Mouse (Mus musculus): ENCODE measurements around the gene Mical2.

The Mical2 gene

GRCm38 (mm10) chr7:112208323-112209167 lies 17.1 kb upstream of the Mical2 start:
- DNase-seq (ENCODE audit: low spot score in 2 of 2), result no peak

- no peak for DNase-seq (ENCODE audit: low spot score in 2 of 2)
Observed at GRCm38 (mm10) chr7:112209621-112210020, 16.0 kb upstream of the Mical2 start.

GRCm38 (mm10) chr7:112212921-112213721 lies 12.5 kb upstream of the Mical2 start:
- no peak for DNase-seq (ENCODE audit: low spot score in 2 of 2)

DNA sequence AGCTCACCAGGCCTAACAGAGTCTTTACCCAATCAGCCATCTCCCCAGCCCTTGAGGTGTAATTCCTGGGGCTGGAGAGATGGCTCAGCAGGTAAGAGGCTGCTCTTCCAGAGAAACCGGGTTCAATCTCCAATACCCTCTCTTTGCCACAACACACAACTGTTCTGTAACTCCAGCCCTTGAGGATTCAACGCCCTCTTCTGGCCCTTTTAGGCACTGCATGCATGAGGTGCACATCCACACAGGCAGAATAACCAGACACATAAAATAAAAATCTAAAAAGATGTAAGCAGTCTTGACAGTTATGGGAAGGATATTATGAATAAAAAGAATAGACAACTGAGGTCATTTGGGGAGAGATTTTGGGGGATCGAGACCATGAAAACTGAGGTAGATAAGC lies 9.8 kb upstream of the Mical2 start:
- no peak for DNase-seq (ENCODE audit: low spot score in 2 of 2)

DNA sequence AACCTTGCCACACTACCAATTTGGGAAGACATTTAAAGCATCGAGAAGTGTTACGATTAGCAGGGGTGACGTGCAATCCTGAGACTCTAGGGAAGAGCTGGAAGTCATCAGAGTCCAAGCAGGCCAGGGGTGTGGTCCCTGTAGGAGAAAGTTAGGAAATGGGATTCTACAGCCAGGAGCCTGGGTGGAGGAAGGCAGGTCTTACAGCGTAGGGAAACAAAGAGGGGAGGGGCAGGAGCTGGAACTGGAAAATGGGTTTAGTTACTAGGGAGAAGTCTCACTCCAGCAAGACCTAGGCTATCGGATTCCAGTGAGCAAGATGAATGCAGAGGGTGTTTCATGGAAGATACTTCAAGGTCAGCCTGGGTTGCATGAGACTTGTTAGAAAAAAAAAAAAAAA lies 8.9 kb upstream of the Mical2 start:
- DNase-seq (ENCODE audit: low spot score in 2 of 2), result peak; percentile 64 to 70

DNA sequence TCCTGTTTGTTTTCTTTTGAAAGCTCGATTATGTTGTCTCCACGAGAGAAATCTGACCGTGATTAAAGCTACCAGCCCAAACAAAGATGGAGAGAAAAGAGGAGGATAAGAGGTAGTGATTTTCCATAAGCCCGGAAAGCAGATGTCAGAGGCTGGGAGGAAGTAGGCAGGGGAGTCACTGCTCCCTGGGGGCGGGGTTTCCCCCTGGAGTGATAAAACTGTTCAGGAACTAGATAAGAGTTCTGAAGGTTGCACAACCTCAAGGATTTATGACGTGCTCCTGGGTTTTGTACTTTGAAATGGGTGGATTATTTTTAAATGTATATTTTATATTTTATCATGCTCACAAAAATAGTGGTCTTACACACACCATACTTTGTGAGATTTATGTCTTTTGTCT lies 8.4 kb upstream of the Mical2 start:
- DNase-seq (ENCODE audit: low spot score in 2 of 2), result peak; percentile 75 to 80

DNA sequence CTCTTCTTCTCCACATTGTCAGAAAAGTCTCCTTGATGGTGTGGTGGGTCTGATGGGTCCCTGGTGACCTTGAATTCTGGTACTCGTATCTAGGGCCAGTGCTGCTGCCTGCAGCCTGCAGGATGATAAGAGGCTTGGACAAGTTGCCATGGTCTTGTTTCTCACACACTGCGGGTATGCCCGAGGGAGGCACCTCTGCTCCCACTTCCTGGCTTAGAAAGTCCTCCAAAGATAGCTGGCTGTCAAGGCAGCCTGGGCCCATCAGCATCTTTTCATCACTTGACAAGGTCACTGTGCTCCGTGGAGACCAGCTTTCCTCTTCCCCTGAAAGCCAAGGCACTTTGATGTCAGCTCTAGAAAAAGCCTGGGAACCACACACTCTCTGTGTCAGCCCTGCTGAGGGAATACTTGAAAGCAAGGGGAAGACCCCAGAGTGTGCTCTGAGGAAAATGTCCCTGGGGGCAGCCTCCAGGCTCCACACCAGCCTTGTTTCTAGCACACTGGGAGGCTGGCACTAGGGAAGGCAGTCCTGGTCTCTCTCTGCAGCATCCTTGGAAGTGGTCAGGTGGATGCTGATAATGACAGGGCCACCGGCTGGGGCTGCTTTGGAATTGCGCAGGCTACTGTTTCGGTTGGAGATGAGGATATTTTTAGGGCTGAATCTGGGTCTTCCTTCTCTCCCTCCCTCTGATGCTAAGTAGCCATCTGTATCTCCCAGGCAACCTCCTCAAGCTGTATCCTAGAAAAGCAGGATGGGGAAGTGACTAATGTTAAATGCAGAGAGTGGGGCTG lies 2.7 kb upstream of the Mical2 start:
- DNase-seq (ENCODE audit: low spot score in 2 of 2), result peak in 1 of 2 experiments; percentile 32

- no peak for DNase-seq (ENCODE audit: low spot score in 2 of 2)
Observed at GRCm38 (mm10) chr7:112224854-112225253, 802 bp upstream of the Mical2 start.

- peak; percentile 53 to 62 for DNase-seq (ENCODE audit: low spot score in 2 of 2)
Observed at GRCm38 (mm10) chr7:112226446-112227265, 1.0 kb downstream of the Mical2 start.

GRCm38 (mm10) chr7:112227266-112227562 lies 1.6 kb downstream of the Mical2 start:
- no peak for DNase-seq (ENCODE audit: low spot score in 2 of 2)

GRCm38 (mm10) chr7:112228827-112229498 lies 3.3 kb downstream of the Mical2 start:
- peak; percentile 64 to 69 for DNase-seq (ENCODE audit: low spot score in 2 of 2)

- DNase-seq (ENCODE audit: low spot score in 2 of 2), result peak; percentile 67 to 78
Observed at GRCm38 (mm10) chr7:112231731-112232130, 6.1 kb downstream of the Mical2 start.

DNA sequence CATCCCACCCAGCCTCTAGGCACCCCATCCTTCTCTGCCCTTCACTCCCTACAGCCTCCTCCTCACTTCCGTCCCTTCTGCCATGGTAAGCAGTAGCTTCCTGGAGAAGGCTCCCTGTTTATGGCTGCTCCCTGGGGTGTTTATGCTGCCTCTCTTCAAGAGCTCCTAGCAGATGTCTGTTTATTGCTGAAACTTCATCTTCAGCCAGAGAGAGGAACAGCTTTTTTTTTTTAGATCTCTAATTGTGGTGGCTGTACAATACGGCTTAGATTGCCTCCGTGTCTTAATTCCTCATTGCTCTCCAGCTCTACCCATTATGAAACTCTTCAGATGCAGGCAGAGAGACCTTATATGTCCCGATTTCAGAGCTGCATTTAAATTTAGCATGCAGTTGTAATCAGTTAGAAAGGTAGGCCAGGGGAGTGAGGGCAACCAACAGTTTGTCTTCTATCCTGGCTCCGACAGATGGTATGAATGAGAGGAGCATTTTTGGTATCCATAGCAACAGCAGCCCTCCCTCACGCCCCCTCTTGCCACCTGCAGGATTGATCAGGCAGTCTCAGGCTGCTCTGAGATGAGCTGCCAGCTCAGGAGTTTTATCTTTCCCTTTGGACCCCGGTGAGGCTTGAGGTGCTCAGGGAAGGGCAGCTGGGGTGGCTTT lies 7.8 kb downstream of the Mical2 start:
- no peak for DNase-seq (ENCODE audit: low spot score in 2 of 2)

DNA sequence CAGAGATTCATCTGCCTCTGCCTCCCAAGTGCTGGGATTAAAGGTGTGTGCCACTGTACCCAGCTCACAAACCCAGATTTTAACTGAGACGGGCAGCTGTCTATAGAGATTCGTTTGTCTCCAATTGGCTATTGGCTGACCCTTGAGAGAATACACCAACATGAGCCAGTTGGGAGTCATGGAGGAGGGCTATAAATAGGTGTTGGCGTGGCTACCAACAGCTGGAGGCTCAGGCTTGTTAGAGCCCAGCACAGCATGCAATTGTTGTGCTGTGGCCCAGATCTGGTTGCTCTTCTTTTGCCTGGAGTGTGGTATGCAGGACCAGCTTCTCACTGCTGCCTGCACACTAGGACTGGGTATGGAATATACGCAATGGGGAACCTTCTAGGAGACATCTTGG lies 8.8 kb downstream of the Mical2 start:
- peak in 1 of 2 experiments; percentile 64 for DNase-seq (ENCODE audit: low spot score in 2 of 2)

GRCm38 (mm10) chr7:112235493-112235892 lies 9.8 kb downstream of the Mical2 start:
- no peak for DNase-seq (ENCODE audit: low spot score in 2 of 2)

DNA sequence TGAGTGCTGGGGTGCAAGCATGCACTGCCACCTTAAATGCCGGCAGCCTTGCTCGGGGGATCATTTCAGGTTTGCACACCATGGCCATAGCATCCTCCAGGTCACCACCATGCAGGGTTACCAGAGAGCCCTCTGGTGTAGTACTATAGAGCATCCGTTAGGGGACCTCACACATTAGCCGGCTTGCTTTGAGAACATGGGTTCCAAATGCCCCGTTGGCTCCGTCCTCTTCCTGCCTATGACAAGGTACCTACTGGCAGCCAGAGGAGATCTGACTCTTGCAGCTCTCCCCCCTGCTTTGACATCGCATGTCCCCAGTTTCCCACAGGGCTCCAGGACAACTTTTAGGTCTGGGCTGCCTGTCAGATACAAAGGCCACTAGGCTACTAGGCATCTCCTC lies 11.6 kb downstream of the Mical2 start:
- DNase-seq (ENCODE audit: low spot score in 2 of 2), result no peak

GRCm38 (mm10) chr7:112237868-112238267 lies 12.2 kb downstream of the Mical2 start:
- peak; percentile 65 to 78 for DNase-seq (ENCODE audit: low spot score in 2 of 2)

- no peak for DNase-seq (ENCODE audit: low spot score in 2 of 2)
Observed at GRCm38 (mm10) chr7:112238768-112239728, 13.4 kb downstream of the Mical2 start.

- DNase-seq (ENCODE audit: low spot score in 2 of 2), result no peak
Observed at GRCm38 (mm10) chr7:112240748-112241147, 15.1 kb downstream of the Mical2 start.

Data from heart, adult 9 months (tissue).